Mouse (Mus musculus) olfactory bulb, adult 2 months (tissue): ENCODE results near the gene Phactr1. TPM values are rescaled to one million over a fixed set of nuclear protein-coding genes. Genes with fewer than 3 reads are reported as not detected.

Experiments
- H3K27ac ChIP-seq: fragments of 200-500 bp; 2 replicates; pipeline ENCODE4 v1.5.1; 2012; ENCODE audit warnings: low read depth, low read length; ENCODE audit not compliant: insufficient read depth
- H3K4me1 ChIP-seq: fragments of 200-500 bp; 2 replicates; pipeline ENCODE4 v1.6.1; 2012; ENCODE audit warnings: low read length; ENCODE audit not compliant: control insufficient read depth, insufficient read depth
- H3K4me3 ChIP-seq: fragments of 200-500 bp; 2 replicates; pipeline ENCODE4 v1.5.1; 2012; ENCODE audit warnings: mild to moderate bottlenecking, low read depth, low read length, moderate library complexity; ENCODE audit not compliant: insufficient read depth
- CTCF ChIP-seq: fragments of 200-500 bp; IDR thresholded peaks from 2 replicates; pipeline ENCODE4 v1.5.1; 2012; ENCODE audit warnings: low read depth, mild to moderate bottlenecking, low read length, moderate library complexity; ENCODE audit not compliant: insufficient read depth
- POLR2A ChIP-seq: fragments of 200-500 bp; IDR thresholded peaks from 2 replicates; pipeline ENCODE4 v1.6.1; 2012; ENCODE audit warnings: mild to moderate bottlenecking, low read depth, low read length, moderate library complexity; ENCODE audit not compliant: insufficient read depth
- WGBS: fragments of 180-500 bp; shearing (Covaris S2); methylation state at CpG from one replicate; pipeline ENCODE4 v1.1.7; 2018; 5-methylcytosine and 5-hydroxymethylcytosine counted together
- polyA plus RNA-seq: library from polyadenylated mRNA; stranded (reverse); fragments of >200 nt; gene quantifications from 2 replicates; pipeline ENCODE4 v1.2.4, GENCODE M21; 2012; ENCODE audit warnings: low replicate concordance; ENCODE audit not compliant: missing spikeins, insufficient read depth, insufficient read length

The Phactr1 gene
- polyA plus RNA-seq, 1 experiment: not detected

GRCm38 (mm10) chr13:42789221-42789620 lies 108.8 kb downstream of the Phactr1 start:
- TF ChIP-seq POLR2A (no peak), CTCF (no peak)
- H3K4me3 ChIP-seq: no peak overlapping the region
- no peaks in the 10 kb centered on the region for H3K4me1 ChIP-seq
- 90% methylated on average over 13 of the region's 13 CpGs for WGBS
- H3K27ac ChIP-seq: no peak overlapping the region

- no peaks in the 10 kb centered on the region for H3K4me1 ChIP-seq
- H3K4me3 ChIP-seq: no peak overlapping the region
- H3K27ac ChIP-seq: no peak overlapping the region
- TF ChIP-seq CTCF: no peak
- WGBS: 21% methylated on average over 8 of the region's 8 CpGs
Observed at GRCm38 (mm10) chr13:42792279-42792678, 111.9 kb downstream of the Phactr1 start.

GRCm38 (mm10) chr13:42800523-42800922 lies 120.1 kb downstream of the Phactr1 start:
- H3K27ac ChIP-seq: no peak overlapping the region
- peaks cover 9% of the 10 kb centered on the region for H3K4me1 ChIP-seq
- WGBS: 91% methylated on average over 6 of the region's 6 CpGs
- no peak overlapping the region for H3K4me3 ChIP-seq
- TF ChIP-seq POLR2A (no peak), CTCF (no peak)

GRCm38 (mm10) chr13:42804314-42804713 lies 123.9 kb downstream of the Phactr1 start:
- 9% methylated on average over 9 of the region's 9 CpGs for WGBS
- peaks cover 12% of the 10 kb centered on the region for H3K4me1 ChIP-seq
- H3K27ac ChIP-seq: no peak overlapping the region
- TF ChIP-seq POLR2A (no peak), CTCF (no peak)
- H3K4me3 ChIP-seq: no peak overlapping the region

- Histone ChIP-seq H3K27ac (no peak overlapping the region), H3K4me3 (no peak overlapping the region; the same call in 1 of the 2 replicates), H3K4me1 (no peaks in the 10 kb centered on the region; the same call in 1 of the 2 replicates)
- 17% methylated on average over 7 of the region's 7 CpGs for WGBS
- no peak for TF ChIP-seq CTCF
- TF ChIP-seq POLR2A: no peak
Observed at GRCm38 (mm10) chr13:42812762-42813161, 132.3 kb downstream of the Phactr1 start.

- Histone ChIP-seq H3K27ac (no peak overlapping the region), H3K4me3 (no peak overlapping the region), H3K4me1 (peaks cover 4% of the 10 kb centered on the region)
- 53% methylated on average over 10 of the region's 10 CpGs for WGBS
- peak; percentile 60; the same call in 1 of the 2 replicates for TF ChIP-seq CTCF
- no peak for TF ChIP-seq POLR2A
Observed at GRCm38 (mm10) chr13:42818378-42818777, 138.0 kb downstream of the Phactr1 start.

- Histone ChIP-seq H3K27ac (no peak overlapping the region), H3K4me1 (peaks cover 4% of the 10 kb centered on the region), H3K4me3 (no peak overlapping the region)
- TF ChIP-seq POLR2A (no peak), CTCF (no peak)
- 47% methylated on average over 9 of the region's 9 CpGs for WGBS
Observed at GRCm38 (mm10) chr13:42820513-42820912, 140.1 kb downstream of the Phactr1 start.

GRCm38 (mm10) chr13:42821426-42822106 lies 141.1 kb downstream of the Phactr1 start:
- Histone ChIP-seq H3K27ac (no peak overlapping the region), H3K4me1 (peaks cover 4% of the 10 kb centered on the region), H3K4me3 (no peak overlapping the region)
- no peak for TF ChIP-seq CTCF
- no peak for TF ChIP-seq POLR2A
- WGBS: 62% methylated on average over 15 of the region's 15 CpGs

GRCm38 (mm10) chr13:42822545-42822944 lies 142.1 kb downstream of the Phactr1 start:
- no peak overlapping the region for H3K4me3 ChIP-seq
- TF ChIP-seq POLR2A (no peak), CTCF (0 out of 2 replicates have a peak, but pooled peaks have one; percentile 32)
- H3K4me1 ChIP-seq: peaks cover 4% of the 10 kb centered on the region
- H3K27ac ChIP-seq: no peak overlapping the region
- 18% methylated on average over 10 of the region's 10 CpGs for WGBS

- 84% methylated on average over 7 of the region's 7 CpGs for whole genome bisulfite sequencing
- TF ChIP-seq POLR2A (no peak), CTCF (no peak)
- Histone ChIP-seq H3K27ac (no peak overlapping the region), H3K4me3 (no peak overlapping the region), H3K4me1 (peaks cover 5% of the 10 kb centered on the region)
Observed at GRCm38 (mm10) chr13:42823875-42824274, 143.5 kb downstream of the Phactr1 start.
